Mouse (Mus musculus): ENCODE results near the gene Scaper.

Gene Scaper

DNA sequence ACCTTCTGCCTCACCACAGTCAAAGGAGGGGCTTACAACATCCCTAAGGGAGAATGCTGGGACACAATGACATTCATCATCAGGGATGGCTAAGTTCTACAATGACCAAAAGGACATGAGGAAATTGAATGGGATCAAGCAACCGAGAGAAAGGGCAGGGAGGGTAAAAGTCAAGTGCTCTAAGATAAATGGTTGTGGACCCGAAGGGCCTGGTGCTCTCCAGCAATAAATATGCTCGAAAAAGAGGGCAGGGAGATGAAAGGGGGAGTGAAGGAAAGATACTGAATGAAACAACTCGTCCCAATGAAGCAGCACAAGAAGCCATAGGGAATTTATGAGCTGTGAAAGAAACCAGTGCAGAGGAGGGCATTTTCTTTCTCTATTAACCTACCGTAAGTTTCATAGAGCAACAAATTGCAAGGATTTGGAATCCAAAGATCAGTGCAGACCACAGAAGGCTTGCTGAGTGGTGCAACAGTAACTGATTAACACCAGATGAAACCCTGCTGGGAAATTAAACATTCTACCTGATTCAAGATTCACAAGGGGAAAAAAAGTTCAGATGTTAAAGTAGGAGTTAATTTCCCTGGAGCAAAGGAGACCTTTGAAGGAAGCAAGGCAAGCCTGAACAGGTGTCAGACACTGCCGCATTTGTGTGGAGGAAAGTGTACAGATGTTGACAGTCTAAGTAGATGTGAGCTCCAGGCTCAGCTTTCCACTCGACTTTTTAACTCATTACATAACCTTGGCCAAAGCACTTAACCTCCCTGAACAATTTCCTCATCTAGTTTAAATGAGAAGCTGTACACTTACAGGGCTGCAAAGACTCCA is 329.0 kb downstream of the Scaper start:
- no peak for DNase-seq (ENCODE audit: low read depth, low spot score)

GRCm38 (mm10) chr9:55598594-55598993 is 339.3 kb downstream of the Scaper start:
- no peak for DNase-seq (ENCODE audit: low read depth, low spot score)

DNA sequence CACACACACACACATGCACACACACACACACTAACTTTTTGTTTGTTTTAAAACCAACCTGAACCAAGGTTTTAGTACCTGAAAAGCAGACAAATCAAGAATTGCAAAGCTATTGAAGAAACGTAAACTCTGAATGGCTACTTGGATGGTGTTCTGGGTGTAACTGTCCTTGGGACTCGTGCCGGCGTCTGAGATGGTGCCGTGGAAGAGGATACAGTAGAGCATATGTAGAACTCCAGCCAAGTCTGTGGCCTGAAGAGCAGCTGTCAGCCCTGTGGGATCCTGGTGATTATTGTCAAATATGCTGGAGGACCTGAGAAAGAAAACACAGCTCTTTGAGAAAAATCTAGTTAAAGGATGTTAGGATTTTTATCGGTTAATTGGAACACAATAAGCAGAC is 351.8 kb downstream of the Scaper start:
- DNase-seq (ENCODE audit: low read depth, low spot score): peak; percentile 45

GRCm38 (mm10) chr9:55581414-55581813 is 356.5 kb downstream of the Scaper start:
- DNase-seq (ENCODE audit: low read depth, low spot score): no peak

DNA sequence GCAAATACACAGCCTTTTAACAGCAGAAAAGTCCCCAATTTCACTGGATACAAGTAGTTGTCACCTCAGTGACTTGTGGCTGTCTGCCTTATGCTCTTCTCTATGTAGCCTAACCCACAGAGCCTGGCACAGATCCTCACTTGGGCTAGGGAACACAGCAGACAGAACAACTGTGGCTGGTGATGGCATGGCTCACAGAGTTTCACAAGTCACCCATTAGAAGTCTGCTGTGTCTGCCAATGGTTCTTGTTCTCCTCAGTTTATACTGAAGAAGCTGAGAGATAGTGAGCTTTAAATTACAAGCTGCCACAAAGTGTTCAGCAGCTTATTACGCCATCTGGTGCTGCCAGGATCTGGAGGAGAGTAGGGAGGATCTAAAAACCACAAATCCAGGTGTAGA is 361.3 kb downstream of the Scaper start:
- DNase-seq (ENCODE audit: low read depth, low spot score): peak; percentile 39

DNA sequence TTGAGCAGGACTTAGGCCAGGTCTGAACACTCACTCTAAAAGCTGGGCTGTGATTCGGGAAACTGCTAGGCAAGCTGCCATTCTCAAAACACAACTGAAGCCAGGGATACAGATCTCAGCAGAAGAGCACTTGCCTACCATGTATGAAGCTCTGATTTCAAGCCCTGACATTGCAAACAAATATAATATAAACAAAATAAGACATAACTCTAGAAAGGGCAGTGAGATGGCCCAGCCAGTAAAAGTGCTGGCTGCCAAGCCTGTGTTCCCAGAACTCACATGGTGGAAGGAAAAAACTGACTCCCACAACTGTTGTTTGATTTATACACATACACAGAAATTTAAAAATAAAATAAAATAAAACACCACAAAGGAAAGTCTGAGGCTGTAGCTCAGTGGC is 366.8 kb downstream of the Scaper start:
- DNase-seq (ENCODE audit: low read depth, low spot score): no peak

DNA sequence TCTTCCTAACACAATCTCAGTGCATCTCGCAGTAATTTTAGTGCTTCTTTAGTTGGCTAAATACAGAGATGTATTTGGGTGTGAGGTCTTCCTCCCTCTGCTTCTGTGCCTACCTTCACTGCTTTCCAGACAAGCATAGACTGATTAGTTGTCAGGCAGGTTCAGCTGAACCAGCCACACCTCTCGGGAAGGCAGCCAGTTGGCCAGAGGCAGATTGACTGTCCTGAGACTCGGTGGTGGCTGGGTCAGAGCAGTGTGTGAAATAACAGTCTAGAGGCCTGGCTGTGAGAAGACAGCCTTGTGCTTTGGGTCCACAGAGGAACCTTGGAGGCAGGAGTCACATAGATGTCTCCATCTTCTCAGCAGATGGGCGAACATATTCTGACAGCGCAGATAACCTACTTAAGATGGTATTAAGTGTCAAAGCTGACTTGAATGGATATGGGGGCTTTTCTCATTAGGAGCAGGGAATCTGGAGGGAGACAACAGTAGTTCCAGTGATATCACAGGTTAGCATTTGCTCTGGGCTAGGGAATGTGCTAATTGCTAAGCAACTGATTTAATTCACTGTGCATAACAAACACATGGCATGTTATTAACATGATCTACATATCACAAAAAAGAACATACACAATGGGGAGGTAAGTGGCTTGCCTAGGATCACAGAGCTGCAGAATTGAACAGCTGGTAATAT is 369.3 kb downstream of the Scaper start:
- DNase-seq (ENCODE audit: low read depth, low spot score): no peak

DNA sequence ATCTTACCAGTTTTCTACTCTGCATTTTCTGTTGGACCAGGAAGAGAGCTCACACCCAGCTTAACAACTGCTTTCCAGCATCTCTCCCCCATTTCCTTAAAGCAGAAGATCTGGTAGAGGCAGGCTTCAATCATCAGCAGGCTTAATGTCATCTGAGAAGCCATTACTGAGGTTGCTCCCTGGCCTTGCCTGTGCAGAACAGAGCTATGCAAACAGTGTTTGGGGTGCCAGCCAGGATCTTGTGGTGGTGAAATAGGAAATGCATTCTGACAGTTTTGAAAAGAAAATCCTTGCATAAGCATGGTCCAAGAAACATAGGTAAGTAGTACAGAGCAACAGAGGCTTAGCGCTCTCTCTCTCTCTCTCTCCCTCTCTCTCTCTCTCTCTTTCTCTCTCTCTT is 377.0 kb downstream of the Scaper start:
- no peak for DNase-seq (ENCODE audit: low read depth, low spot score)

- no peak for DNase-seq (ENCODE audit: low read depth, low spot score)
Measured at GRCm38 (mm10) chr9:55554986-55555385, 382.9 kb downstream of the Scaper start.

DNA sequence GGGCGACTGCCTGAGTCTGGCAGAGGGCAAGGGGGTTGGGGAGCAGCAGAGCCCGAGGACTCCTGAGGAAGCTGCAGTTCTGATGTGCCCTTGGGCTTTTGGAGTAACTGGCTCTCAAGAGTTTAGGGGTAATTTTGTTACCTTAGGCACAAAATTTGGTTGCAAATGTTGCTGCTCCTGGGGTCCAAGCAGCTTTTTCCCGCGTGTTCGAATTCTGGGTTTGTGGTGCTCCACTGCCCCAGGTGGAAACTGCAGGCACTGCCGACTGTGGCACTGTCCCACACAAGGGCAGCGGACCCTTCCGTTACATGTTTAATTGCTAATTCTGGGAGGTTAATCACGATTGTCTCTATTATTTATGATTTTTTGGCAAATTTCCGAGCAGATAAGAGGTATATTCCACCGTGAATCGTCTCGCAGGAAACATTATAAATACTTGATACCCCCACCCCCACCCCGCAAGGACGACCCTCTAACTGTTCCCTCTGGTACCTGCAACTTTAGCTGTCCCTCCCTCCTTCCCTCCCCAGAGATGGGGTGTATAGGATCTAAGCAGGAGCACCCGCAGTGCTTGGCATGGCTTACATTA is 388.5 kb downstream of the Scaper start:
- no peak for DNase-seq (ENCODE audit: low read depth, low spot score)

DNA sequence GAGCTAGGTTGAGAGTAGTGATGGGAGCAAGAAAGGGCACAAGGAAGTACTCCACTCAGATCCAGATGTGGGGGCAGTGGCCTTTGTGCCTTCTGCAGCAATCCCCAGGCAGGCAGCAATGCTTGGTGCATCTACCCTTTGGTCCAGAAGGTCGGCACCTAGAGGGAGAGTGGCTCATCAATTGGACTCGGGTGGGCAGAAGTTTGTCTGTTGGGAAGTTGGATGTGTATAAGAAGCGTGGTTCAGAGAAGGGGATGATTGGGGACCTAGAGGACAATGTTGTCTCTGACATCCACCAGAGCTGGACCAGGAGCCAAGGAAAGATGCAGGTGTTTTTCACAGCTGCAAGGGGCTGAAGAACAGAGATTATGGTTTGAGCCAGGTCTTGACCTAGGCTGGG is 389.0 kb downstream of the Scaper start:
- no peak for DNase-seq (ENCODE audit: low read depth, low spot score)

DNA sequence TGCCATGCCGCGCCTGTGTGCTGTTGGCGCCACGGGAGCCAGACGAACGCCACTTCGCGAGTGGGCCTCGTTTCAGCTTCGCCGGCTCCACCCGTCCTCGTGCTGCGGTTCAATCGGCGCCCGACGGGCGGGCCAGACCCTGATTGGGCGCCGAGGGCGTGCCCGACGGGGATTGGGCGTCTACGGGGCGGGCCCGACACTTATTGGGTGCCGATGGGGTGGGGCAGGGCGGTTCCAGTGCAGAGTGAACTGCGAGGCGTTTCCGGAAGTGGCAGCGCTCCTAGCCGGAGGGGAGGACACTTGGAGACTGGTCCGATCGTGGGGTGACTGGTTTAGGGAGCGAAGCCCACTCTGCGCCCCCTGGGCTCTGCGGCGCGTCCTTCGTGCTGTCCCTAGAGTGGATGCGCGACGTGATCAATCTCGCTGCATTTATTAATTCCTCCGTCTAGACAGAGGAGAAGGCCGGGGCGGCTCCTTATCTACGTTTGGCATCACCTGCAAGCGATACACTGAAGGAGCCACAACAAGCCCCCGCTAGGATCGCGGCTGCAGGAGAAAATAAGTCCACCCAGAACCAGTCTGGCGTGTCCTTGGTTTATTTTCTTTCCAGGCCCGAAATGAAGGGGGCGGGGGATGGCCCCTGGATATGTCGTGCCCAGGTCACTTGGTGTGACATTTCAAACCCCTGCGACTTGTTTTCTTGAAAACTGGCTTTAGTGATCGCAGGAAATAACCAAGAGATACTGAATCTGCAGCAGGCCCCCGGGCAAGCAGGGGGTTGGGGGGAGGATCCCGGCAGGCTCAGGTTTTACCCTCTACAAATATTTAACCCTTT is 391.5 kb downstream of the Scaper start:
- no peak for DNase-seq (ENCODE audit: low read depth, low spot score)

DNA sequence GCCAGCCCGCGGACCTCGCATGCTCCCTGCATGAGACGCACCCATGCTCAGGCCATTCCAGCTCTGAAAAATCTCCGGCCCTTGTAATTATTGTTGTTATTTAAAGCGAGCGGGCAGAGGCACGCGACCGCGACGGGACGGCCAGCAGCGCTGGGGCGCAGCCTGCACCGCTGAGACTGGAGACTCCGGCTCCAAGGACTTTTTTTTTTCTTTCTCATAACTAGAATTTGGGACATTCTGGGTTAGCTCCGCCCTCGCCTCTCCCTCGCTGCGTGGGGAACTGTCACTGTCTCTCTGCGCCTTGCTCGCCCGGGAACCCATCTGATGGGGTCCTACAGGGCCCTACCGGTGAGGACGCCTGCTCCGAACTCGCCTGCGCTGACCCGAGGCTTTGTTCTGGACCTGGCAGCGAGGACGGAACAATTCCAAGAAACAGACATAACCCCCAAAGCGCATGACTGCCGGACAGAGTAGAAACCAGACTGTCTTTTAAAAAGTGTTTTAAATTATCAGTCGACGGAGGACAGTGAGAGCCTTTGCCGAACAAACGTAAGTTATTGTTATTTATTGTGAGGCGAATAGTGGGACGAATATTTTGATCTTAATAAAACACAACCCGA is 392.3 kb downstream of the Scaper start:
- DNase-seq (ENCODE audit: low read depth, low spot score): no peak

DNA sequence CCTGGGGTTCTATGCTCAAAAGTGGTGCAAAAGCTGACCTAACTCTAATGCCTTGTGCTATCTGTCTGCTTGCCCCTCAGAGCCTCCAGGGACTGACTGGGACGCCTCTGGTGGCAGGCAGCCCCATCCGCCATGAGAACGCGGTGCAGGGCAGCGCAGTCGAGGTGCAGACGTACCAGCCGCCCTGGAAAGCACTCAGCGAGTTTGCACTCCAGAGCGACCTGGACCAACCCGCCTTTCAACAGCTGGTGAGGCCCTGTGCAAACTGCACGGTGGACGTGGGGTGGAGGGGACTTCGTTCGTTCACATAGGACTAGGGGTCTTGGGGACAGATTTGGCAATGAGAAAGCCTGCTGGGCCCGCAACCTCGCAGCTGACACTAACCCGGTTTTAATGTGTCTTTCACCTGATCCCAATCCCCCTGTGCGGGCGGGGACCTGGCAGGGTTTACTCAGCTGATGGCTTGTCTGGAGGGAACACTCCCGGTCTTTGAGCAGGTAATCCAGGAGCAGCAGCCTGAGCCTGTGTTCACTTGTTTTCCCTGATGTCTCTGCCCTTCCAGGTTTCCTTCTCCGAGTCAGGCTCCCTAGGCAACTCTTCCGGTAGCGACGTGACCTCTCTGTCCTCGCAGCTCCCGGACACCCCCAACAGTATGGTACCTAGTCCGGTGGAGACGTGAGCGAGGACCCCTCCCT is 392.9 kb downstream of the Scaper start:
- no peak for DNase-seq (ENCODE audit: low read depth, low spot score)

DNA sequence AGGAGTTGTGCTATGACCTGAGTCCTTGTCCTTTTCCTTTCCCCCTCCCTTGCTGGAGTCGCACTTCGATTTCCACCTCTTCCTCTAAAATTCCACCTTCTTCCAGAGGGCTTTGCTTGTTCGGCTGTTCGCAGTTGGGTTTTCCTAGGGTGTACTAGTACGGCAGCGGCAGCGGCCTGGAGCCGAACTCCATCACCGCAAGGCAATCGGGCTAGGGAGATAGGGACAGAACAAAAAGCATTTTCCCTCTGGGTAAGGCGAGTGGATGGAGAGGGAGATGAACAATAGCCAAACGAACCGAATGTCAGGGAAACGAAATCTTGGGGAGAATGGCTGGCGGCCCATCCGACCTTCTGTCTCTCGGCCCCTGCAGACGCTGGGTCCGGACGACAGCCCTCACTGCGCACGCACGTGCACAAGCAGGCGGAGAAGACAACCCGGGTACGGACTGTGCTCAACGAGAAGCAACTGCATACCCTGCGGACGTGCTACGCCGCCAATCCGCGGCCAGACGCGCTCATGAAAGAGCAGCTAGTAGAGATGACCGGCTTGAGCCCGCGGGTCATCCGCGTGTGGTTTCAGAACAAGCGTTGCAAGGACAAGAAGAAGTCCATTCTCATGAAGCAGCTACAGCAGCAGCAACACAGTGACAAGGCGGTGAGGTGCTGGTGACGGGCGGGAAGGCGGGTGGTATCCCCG is 394.1 kb downstream of the Scaper start:
- DNase-seq (ENCODE audit: low read depth, low spot score): no peak

DNA sequence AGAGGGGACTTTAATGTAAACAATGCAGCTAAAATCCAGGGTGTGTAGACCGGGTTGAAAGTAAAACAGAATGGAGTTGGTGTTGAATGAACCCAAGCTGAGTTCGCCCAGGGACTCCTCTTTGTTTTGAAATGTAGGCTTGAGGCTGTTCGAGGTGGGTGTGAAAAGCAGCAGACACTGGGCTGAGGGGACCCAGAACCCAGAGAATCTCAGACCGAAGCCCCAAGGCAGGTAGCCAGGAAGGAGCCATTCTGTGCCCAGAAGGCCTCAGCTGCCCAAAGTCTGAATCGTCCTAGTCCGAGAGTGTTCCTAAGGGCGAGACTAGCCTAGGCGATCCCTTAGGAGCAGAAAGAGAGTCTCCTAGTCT is 394.6 kb downstream of the Scaper start:
- no peak for DNase-seq (ENCODE audit: low read depth, low spot score)

GRCm38 (mm10) chr9:55542366-55543325 is 395.3 kb downstream of the Scaper start:
- DNase-seq (ENCODE audit: low read depth, low spot score): no peak

GRCm38 (mm10) chr9:55541681-55542365 is 396.1 kb downstream of the Scaper start:
- no peak for DNase-seq (ENCODE audit: low read depth, low spot score)

DNA sequence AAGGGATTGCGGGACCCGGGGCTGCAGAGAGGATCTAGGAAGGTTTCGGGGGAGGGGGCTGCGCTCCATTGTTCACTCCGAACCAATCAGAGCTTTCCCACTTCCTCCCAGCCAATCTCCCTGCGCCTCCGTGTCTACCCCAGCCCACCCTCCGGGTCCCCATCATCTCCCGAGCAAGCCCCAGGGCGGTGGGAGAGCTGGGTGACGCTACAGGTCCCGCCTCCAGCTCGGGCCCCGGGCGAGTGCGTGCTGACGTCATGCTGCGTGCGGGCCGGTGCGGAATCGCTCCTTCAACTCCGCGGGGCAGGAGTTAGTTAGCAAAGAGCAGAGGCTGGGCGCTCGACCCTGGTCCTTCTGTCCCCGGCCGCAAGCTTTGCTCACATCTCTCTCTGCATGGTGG is 397.0 kb downstream of the Scaper start:
- no peak for DNase-seq (ENCODE audit: low read depth, low spot score)

Data from brain, adult 2 months (tissue).